Mouse (Mus musculus): ENCODE measurements around the gene Cpne5.

DNA sequence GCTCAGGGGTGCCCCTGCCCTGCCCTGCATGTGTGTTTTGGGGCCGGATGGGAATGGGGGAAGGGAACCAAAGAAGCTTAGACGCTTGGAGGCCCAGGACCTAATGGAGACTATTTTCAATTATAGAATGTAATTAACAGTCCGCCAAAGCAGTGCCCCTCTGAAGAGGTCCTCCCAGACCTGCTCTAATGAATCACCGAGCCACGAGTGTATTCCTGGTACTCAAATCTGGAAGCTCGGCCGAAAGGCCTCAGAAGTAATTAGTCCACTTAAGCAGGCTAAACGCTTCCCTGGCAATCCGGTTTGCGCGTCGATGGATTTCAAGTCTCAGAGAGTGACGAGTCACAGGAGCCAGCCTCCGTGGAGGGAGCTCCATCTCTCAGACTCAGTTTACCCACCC is 17.3 kb downstream of the Cpne5 start:
- no peak for TF ChIP-seq CTCF (IDR thresholded peaks at IDR 0.05; ENCODE audit: insufficient read depth, low read depth, low read length)
- no peak for TF ChIP-seq POLR2A (IDR thresholded peaks at IDR 0.05; ENCODE audit: insufficient read depth, low read depth, low read length)

Data from olfactory bulb, adult 2 months (tissue).